Mouse (Mus musculus): ENCODE data around the gene Snai3. TPM values are rescaled to one million over a fixed set of nuclear protein-coding genes. Genes with fewer than 3 reads are reported as not detected.

Gene Snai3
- polyA plus RNA-seq, 1 experiment: 2.2 TPM

- no peak for TF ChIP-seq CTCF (IDR thresholded peaks at IDR 0.05; ENCODE audit: extremely low read depth, insufficient read length, insufficient replicate concordance, low read depth, low read length)
- TF ChIP-seq POLR2A (IDR thresholded peaks at IDR 0.05; ENCODE audit: low read depth, low read length): no peak
- Histone ChIP-seq H3K4me3 (ENCODE audit: low read depth, low read length) (no peak overlapping the region), H3K36me3 (ENCODE audit: control insufficient read depth, insufficient read depth, low read length) (peaks cover 41% of the 10 kb centered on the region), H3K27me3 (ENCODE audit: control insufficient read depth, insufficient read depth, low read length) (no peaks in the 10 kb centered on the region), H3K4me1 (ENCODE audit: control insufficient read depth, insufficient read depth, insufficient read length, low read length) (no peaks in the 10 kb centered on the region), H3K27ac (ENCODE audit: insufficient read depth, low read depth, low read length) (no peak overlapping the region)
- 98% methylated on average over 7 of the region's 7 CpGs for WGBS
Measured at GRCm38 (mm10) chr8:122483877-122484276, 23.3 kb upstream of the Snai3 start.

DNA sequence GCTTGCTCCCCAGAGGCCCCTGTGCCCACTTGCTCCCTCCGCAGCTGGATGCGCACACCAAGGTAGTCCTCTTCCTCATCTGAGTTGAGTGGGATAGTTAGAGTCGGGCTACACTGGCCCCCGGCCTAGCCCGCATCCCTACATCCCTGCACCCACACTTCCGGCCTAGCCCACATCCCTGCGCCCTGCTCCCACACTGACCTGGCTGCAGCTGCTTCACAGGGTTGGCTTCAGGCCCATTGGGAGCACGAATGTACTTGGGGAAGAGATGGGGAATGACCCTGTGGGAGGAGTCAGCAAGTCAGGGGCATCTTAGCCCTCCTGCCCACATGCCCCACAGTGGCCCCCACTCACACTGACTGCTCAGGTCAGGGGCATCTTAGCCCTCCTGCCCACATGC lies 21.9 kb upstream of the Snai3 start:
- 94% methylated on average over 8 of the region's 8 CpGs for WGBS
- Histone ChIP-seq H3K27ac (ENCODE audit: insufficient read depth, low read depth, low read length) (no peak overlapping the region), H3K36me3 (ENCODE audit: control insufficient read depth, insufficient read depth, low read length) (peaks cover 51% of the 10 kb centered on the region), H3K4me3 (ENCODE audit: low read depth, low read length) (no peak overlapping the region), H3K27me3 (ENCODE audit: control insufficient read depth, insufficient read depth, low read length) (no peaks in the 10 kb centered on the region), H3K4me1 (ENCODE audit: control insufficient read depth, insufficient read depth, insufficient read length, low read length) (no peaks in the 10 kb centered on the region)
- TF ChIP-seq CTCF (IDR thresholded peaks at IDR 0.05; ENCODE audit: extremely low read depth, insufficient read length, insufficient replicate concordance, low read depth, low read length) (no peak), POLR2A (IDR thresholded peaks at IDR 0.05; ENCODE audit: low read depth, low read length) (no peak)

GRCm38 (mm10) chr8:122475580-122476320 lies 15.2 kb upstream of the Snai3 start, which contains the start of the genes Rnf166 and Ctu2:
TSS of gene Rnf166 (minus strand) at chr8:122476064.
TSS of gene Ctu2 (plus strand) at chr8:122476143.
- under 1% methylated on average over 103 of the region's 103 CpGs for WGBS
- Histone ChIP-seq H3K4me1 (ENCODE audit: control insufficient read depth, insufficient read depth, insufficient read length, low read length) (peaks cover 14% of the 10 kb centered on the region; the same call in 1 of the 2 replicates), H3K4me3 (ENCODE audit: low read depth, low read length) (peak within 1 kb of the TSS; percentile 95), H3K36me3 (ENCODE audit: control insufficient read depth, insufficient read depth, low read length) (peaks cover 24% of the 10 kb centered on the region), H3K27ac (ENCODE audit: insufficient read depth, low read depth, low read length) (peak within 1 kb of the TSS; percentile 56), H3K27me3 (ENCODE audit: control insufficient read depth, insufficient read depth, low read length) (no peaks in the 10 kb centered on the region)
- no peak; the same call in 1 of the 2 replicates for TF ChIP-seq POLR2A (IDR thresholded peaks at IDR 0.05; ENCODE audit: low read depth, low read length)
- no peak for TF ChIP-seq CTCF (IDR thresholded peaks at IDR 0.05; ENCODE audit: extremely low read depth, insufficient read length, insufficient replicate concordance, low read depth, low read length)

- Histone ChIP-seq H3K4me3 (ENCODE audit: low read depth, low read length) (peak overlapping the region; percentile 95), H3K4me1 (ENCODE audit: control insufficient read depth, insufficient read depth, insufficient read length, low read length) (peaks cover 14% of the 10 kb centered on the region; the same call in 1 of the 2 replicates), H3K27ac (ENCODE audit: insufficient read depth, low read depth, low read length) (peak overlapping the region; percentile 38), H3K27me3 (ENCODE audit: control insufficient read depth, insufficient read depth, low read length) (no peaks in the 10 kb centered on the region), H3K36me3 (ENCODE audit: control insufficient read depth, insufficient read depth, low read length) (peaks cover 24% of the 10 kb centered on the region)
- TF ChIP-seq POLR2A (IDR thresholded peaks at IDR 0.05; ENCODE audit: low read depth, low read length) (no peak), CTCF (IDR thresholded peaks at IDR 0.05; ENCODE audit: extremely low read depth, insufficient read length, insufficient replicate concordance, low read depth, low read length) (no peak)
- 1% methylated on average over 16 of the region's 16 CpGs for WGBS
Measured at GRCm38 (mm10) chr8:122474951-122475560, 14.5 kb upstream of the Snai3 start.

GRCm38 (mm10) chr8:122473911-122474421 lies 13.4 kb upstream of the Snai3 start:
- WGBS: 70% methylated on average over 8 of the region's 8 CpGs
- peak overlapping the region; percentile 66 for H3K27ac ChIP-seq (ENCODE audit: insufficient read depth, low read depth, low read length)
- H3K4me1 ChIP-seq (ENCODE audit: control insufficient read depth, insufficient read depth, insufficient read length, low read length): peaks cover 14% of the 10 kb centered on the region; the same call in 1 of the 2 replicates
- H3K27me3 ChIP-seq (ENCODE audit: control insufficient read depth, insufficient read depth, low read length): no peaks in the 10 kb centered on the region
- TF ChIP-seq POLR2A (IDR thresholded peaks at IDR 0.05; ENCODE audit: low read depth, low read length): no peak
- TF ChIP-seq CTCF (IDR thresholded peaks at IDR 0.05; ENCODE audit: extremely low read depth, insufficient read length, insufficient replicate concordance, low read depth, low read length): no peak
- H3K4me3 ChIP-seq (ENCODE audit: low read depth, low read length): peak overlapping the region; percentile 19; the same call in 1 of the 2 replicates
- H3K36me3 ChIP-seq (ENCODE audit: control insufficient read depth, insufficient read depth, low read length): peaks cover 17% of the 10 kb centered on the region

GRCm38 (mm10) chr8:122470691-122471090 lies 10.2 kb upstream of the Snai3 start:
- Histone ChIP-seq H3K4me1 (ENCODE audit: control insufficient read depth, insufficient read depth, insufficient read length, low read length) (peaks cover 9% of the 10 kb centered on the region; the same call in 1 of the 2 replicates), H3K27ac (ENCODE audit: insufficient read depth, low read depth, low read length) (no peak overlapping the region), H3K27me3 (ENCODE audit: control insufficient read depth, insufficient read depth, low read length) (no peaks in the 10 kb centered on the region)

GRCm38 (mm10) chr8:122469965-122470364 lies 9.4 kb upstream of the Snai3 start:
- TF ChIP-seq POLR2A (IDR thresholded peaks at IDR 0.05; ENCODE audit: low read depth, low read length) (no peak), CTCF (IDR thresholded peaks at IDR 0.05; ENCODE audit: extremely low read depth, insufficient read length, insufficient replicate concordance, low read depth, low read length) (no peak)
- Histone ChIP-seq H3K4me3 (ENCODE audit: low read depth, low read length) (no peak overlapping the region), H3K27me3 (ENCODE audit: control insufficient read depth, insufficient read depth, low read length) (no peaks in the 10 kb centered on the region), H3K27ac (ENCODE audit: insufficient read depth, low read depth, low read length) (no peak overlapping the region), H3K36me3 (ENCODE audit: control insufficient read depth, insufficient read depth, low read length) (peaks cover 26% of the 10 kb centered on the region), H3K4me1 (ENCODE audit: control insufficient read depth, insufficient read depth, insufficient read length, low read length) (peaks cover 7% of the 10 kb centered on the region)
- 83% methylated on average over 10 of the region's 10 CpGs for WGBS

More at GRCm38 (mm10) chr8:122470691-122471090, 10.2 kb upstream of the Snai3 start:
- H3K4me3 ChIP-seq (ENCODE audit: low read depth, low read length): no peak overlapping the region
- WGBS: 79% methylated on average over 5 of the region's 5 CpGs
- peaks cover 25% of the 10 kb centered on the region for H3K36me3 ChIP-seq (ENCODE audit: control insufficient read depth, insufficient read depth, low read length)
- TF ChIP-seq POLR2A (IDR thresholded peaks at IDR 0.05; ENCODE audit: low read depth, low read length) (no peak), CTCF (IDR thresholded peaks at IDR 0.05; ENCODE audit: extremely low read depth, insufficient read length, insufficient replicate concordance, low read depth, low read length) (no peak)

Data from small intestine, adult 2 months (tissue).